Mouse (Mus musculus) embryonic facial prominence, embryonic 14.5 days (tissue): ENCODE data around the gene Hps4. TPM values are rescaled to one million over a fixed set of nuclear protein-coding genes. Genes with fewer than 3 reads are reported as not detected.
"Not testable (repeated sequence)": the region's sequence is repeated elsewhere in the genome, so short reads cannot be mapped to it uniquely, and the experiment has no call there.

Source experiments
- ATAC-seq: fragments of 200-750 bp; cut with Nextera tagmentation; 2 replicates; pipeline ENCODE4 v1.8.0; 2017; ENCODE audit warnings: low read depth, moderate number of reproducible peaks, moderate TSS enrichment
- DNase-seq: peaks from one replicate; pipeline ENCODE4 v3.0.0-alpha.2; 2015; ENCODE audit warnings: low spot score
- H3K27ac ChIP-seq: fragments of 300-500 bp; sonication (generic); replicated peaks from 2 replicates; pipeline ENCODE4 v1.5.1; 2014; ENCODE audit warnings: low read depth, mild to moderate bottlenecking, low read length, moderate library complexity
- H3K27me3 ChIP-seq: fragments of 300-500 bp; sonication (generic); replicated peaks from 2 replicates; pipeline ENCODE4 v1.6.1; 2014; ENCODE audit warnings: low read length; ENCODE audit not compliant: control insufficient read depth, insufficient read depth
- H3K36me3 ChIP-seq: fragments of 300-500 bp; sonication (generic); 2 replicates; pipeline ENCODE4 v1.6.1; 2014; ENCODE audit warnings: low read length, mixed read lengths; ENCODE audit not compliant: control insufficient read depth, insufficient read depth
- H3K4me1 ChIP-seq: fragments of 300-500 bp; sonication (generic); 2 replicates; pipeline ENCODE4 v1.6.1; 2014; ENCODE audit warnings: antibody characterized with exemption, low read length; ENCODE audit not compliant: control insufficient read depth, insufficient read depth
- H3K4me2 ChIP-seq: fragments of 300-500 bp; sonication (generic); 2 replicates; pipeline ENCODE4 v1.6.1; 2014; ENCODE audit warnings: low read depth, mild to moderate bottlenecking, low read length, moderate library complexity, mixed read lengths
- H3K4me3 ChIP-seq: fragments of 300-500 bp; sonication (generic); 2 replicates; pipeline ENCODE4 v1.5.1; 2014; ENCODE audit warnings: low read depth, mild to moderate bottlenecking, low read length
- H3K9ac ChIP-seq: fragments of 300-500 bp; sonication (generic); 2 replicates; pipeline ENCODE4 v1.6.1; 2014; ENCODE audit warnings: low read depth, mild to moderate bottlenecking, low read length, moderate library complexity, mixed read lengths
- H3K9me3 ChIP-seq: fragments of 300-500 bp; sonication (generic); 2 replicates; pipeline ENCODE4 v1.6.1; 2016; ENCODE audit warnings: low read length; ENCODE audit not compliant: control insufficient read depth
- WGBS: fragments of 180-500 bp; shearing (Covaris S2); extraction: QIAGEN DNeasy Blood & Tissue Kit; methylation state at CpG from one replicate; pipeline ENCODE4 v1.1.7; 2014; 5-methylcytosine and 5-hydroxymethylcytosine counted together
- polyA plus RNA-seq: library from polyadenylated mRNA; unstranded; fragments of >200 nt; fragmentation: Nextera tagmentation; extraction: Ambion mirVana; gene quantifications from 2 replicates; pipeline ENCODE4 v1.2.1, GENCODE M21; 2014

Hps4 gene
- polyA plus RNA-seq, 1 experiment from 2014 or later = 31.6 TPM

DNA sequence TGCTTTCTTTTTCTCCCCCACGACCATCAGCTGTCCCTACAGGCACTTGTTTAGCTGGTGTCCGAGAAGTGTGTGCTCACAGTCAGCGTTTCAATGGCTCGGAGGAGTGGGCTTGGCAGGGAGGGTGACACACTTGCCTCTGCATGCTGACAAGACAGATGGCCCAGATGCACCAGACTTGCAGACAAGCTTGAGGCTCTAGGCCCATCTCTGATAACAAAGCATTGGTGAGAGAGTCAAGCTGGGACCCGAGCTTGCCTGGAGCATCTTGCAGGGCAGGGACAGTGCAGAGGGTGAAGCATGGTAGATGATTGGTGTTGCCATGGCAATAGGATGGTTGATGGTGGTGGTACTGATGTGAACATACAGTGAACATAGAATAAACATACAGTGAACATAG, 66.4 kb downstream of the Hps4 start:
- Histone ChIP-seq H3K9me3 (peaks cover 8% of the 10 kb centered on the region; the same call in 1 of the 2 replicates), H3K36me3 (no peaks in the 10 kb centered on the region), H3K4me3 (no peak overlapping the region), H3K4me1 (peaks cover 10% of the 10 kb centered on the region), H3K27ac (no peak overlapping the region), H3K27me3 (no peaks in the 10 kb centered on the region), H3K4me2 (no peak overlapping the region), H3K9ac (no peak overlapping the region)
- 64% methylated on average over 5 of the region's 5 CpGs for WGBS
- ATAC-seq (no peak), DNase-seq (no peak)

DNA sequence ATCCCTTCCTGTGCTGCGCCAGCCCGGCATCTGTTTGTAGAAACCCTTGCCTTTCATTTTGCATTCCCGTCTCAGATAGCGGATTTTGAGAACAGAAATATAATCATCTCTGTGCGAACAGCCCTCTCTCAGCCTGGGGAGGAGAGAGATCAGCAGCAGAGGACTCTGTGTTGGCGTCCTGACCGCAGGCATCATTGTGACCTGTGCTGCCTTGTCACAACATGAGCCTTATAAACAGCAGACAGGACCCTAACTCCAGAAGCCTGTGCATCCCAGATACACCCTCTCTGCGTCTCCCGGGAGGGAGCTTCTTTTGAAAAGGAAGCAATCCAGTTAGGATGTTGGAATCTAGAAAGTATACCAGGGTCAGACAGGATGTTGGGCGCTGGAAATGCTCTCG, 68.2 kb downstream of the Hps4 start:
- ATAC-seq = no peak
- Histone ChIP-seq H3K4me1 (peaks cover 10% of the 10 kb centered on the region), H3K4me3 (no peak overlapping the region), H3K36me3 (no peaks in the 10 kb centered on the region), H3K4me2 (peak overlapping the region; percentile 40), H3K9me3 (peaks cover 8% of the 10 kb centered on the region; the same call in 1 of the 2 replicates), H3K27me3 (0 out of 2 replicates have a peak, but pooled peaks cover under 1% of the 10 kb centered on the region), H3K9ac (no peak overlapping the region; the same call in 1 of the 2 replicates), H3K27ac (peak overlapping the region; percentile 17; the same call in 1 of the 2 replicates)
- DNase-seq = no peak
- 22% methylated on average over 11 of the region's 11 CpGs for WGBS

DNA sequence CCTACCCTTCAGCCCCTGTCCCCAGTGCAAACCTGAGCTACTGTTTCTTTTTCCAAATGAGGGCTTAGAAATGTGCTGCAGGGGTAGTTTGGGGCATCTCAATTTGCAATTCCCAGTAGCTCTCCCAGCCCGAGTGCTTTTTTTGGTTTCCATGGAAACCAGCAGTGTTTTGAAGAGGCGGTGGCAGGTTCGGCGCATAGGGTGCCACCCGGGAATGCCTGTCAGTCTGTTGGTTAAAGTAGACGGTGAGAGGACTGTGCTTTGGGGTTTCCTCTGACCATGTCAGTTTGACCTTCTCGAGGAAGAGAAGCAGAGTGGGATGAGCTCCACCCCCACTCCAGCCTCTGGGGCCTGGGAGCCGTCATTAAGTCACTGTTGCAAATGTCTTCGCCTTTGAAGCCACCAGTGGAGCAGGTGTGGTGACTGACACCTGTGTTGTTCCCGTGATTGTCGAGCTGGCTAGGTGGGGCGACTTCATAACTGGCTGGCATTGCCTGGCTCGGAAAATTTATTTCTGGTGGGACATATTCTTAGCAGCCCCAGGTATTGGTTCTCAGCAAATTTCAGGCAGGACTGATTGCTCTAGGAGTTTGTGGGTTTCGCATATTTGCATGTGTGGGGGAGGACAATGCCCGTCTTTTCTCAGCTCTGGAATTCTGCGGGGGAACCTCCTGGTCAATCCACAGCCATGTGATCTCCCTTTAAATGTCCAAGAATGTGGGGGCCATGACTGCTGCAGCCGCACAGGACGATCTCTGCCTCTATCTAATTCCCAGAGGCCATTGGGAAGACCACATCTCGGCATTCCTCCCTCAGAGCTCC, 68.8 kb downstream of the Hps4 start:
- ATAC-seq = peak; percentile 56
- 11% methylated on average over 19 of the region's 19 CpGs for WGBS
- peak overlapping the region; percentile 14; the same call in 1 of the 2 replicates for H3K9ac ChIP-seq

DNA sequence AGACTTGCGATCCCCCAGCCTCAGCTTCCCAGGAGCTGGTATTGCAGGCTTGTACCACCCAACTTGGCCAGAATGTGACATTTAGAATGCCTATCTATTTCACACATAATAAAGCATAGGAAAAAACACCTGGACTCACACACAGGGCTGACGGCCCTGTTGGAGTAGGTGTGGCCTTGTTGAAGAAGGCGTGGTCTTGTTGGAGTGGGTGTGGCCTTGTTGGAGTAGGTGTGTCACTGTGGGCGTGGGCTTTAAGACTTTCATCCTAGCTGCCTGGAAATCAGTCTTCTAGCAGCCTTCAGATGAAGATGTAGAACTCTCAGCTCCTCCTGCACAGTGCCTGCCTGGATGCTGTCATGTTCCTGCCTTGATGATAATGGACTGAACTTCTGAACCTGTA, 69.9 kb downstream of the Hps4 start:
- H3K9me3 ChIP-seq, H3K36me3 ChIP-seq, DNase-seq, H3K4me2 ChIP-seq, H3K27ac ChIP-seq, ATAC-seq, H3K4me3 ChIP-seq, H3K9ac ChIP-seq, H3K27me3 ChIP-seq: not testable (repeated sequence)
- H3K4me1 ChIP-seq = peaks cover 10% of the 10 kb centered on the region
- 79% methylated on average over 4 of the region's 4 CpGs for WGBS

More for the DNA sequence above, 68.8 kb downstream of the Hps4 start:
- peak; percentile 54 for DNase-seq
- Histone ChIP-seq H3K9me3 (peaks cover 8% of the 10 kb centered on the region; the same call in 1 of the 2 replicates), H3K4me3 (no peak overlapping the region), H3K36me3 (no peaks in the 10 kb centered on the region), H3K27me3 (0 out of 2 replicates have a peak, but pooled peaks cover 3% of the 10 kb centered on the region), H3K4me2 (peak overlapping the region; percentile 40), H3K27ac (no peak overlapping the region), H3K4me1 (peaks cover 10% of the 10 kb centered on the region)

DNA sequence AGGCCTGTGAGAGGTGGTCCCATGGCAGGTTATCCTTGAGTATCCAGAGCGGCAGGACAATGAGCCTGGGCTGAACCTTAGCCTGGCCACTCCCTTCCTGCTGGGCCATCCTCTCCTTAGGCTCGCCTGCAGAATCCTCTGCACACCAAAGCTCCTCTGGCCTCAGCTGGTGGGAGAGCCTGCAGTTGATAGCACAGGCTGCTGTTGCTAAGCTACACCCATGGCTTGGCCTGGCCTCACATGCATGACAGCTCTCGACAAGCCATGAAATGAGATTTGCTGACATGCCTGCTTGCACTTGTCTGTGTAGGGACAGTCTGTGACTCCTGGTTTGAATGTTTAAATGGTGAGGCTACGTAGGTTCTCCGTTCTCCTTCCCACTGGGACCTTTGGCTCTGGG, 73.8 kb downstream of the Hps4 start:
- Histone ChIP-seq H3K27me3 (0 out of 2 replicates have a peak, but pooled peaks cover 6% of the 10 kb centered on the region), H3K4me3 (no peak overlapping the region), H3K4me2 (no peak overlapping the region), H3K9ac (no peak overlapping the region), H3K36me3 (no peaks in the 10 kb centered on the region), H3K9me3 (peaks cover 8% of the 10 kb centered on the region; the same call in 1 of the 2 replicates), H3K27ac (no peak overlapping the region), H3K4me1 (peaks cover 4% of the 10 kb centered on the region)
- WGBS = 51% methylated on average over 5 of the region's 5 CpGs
- no peak for ATAC-seq
- no peak for DNase-seq

DNA sequence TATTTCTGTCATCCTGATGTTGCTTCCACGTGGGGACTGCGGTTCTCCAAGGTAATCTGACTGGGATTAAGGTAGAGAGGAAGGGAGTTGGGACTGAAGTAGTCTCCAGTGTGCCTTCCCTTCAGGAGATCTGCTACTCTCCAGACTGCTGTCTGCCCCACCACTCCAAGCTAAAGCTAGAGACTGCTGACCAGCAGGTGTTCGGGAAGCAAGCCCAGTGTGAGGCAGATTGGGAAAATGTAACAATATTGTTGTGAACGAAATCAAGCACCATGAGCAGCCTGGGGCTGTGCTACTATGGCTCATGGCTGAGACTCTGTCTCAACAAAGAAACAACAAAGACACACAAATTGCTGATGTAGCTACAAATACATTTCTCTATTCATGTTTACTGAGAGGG, 75.1 kb downstream of the Hps4 start:
- no peak for DNase-seq
- 0 out of 2 replicates have a peak, but pooled peaks cover 6% of the 10 kb centered on the region for H3K27me3 ChIP-seq
- no peak overlapping the region for H3K4me3 ChIP-seq
- no peak overlapping the region for H3K4me2 ChIP-seq
- H3K4me1 ChIP-seq = no peaks in the 10 kb centered on the region
- H3K27ac ChIP-seq = no peak overlapping the region
- no peak overlapping the region for H3K9ac ChIP-seq
- ATAC-seq = no peak
- peaks cover 8% of the 10 kb centered on the region; the same call in 1 of the 2 replicates for H3K9me3 ChIP-seq
- WGBS = 51% methylated on average over 4 of the region's 4 CpGs
- H3K36me3 ChIP-seq = no peaks in the 10 kb centered on the region

DNA sequence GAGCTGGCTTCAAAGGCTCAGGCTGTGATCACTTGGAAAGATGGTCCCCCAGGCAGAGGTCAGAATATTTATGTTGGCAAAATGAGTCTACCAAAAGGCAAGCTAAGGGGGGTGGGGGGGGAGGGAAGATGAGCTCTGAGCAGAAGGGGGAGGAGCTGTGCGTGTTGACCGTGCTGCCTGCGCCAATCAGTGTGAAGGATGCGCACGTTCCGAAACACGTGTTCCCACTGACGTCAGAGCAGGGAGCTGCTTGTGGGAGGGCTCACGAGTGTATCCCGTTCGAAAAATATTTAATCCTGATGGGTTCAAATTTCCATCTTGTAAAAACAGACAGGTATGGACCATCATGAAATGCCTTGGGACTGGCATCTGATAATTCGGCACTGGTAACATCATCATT, 76.7 kb downstream of the Hps4 start:
- H3K9ac ChIP-seq = no peak overlapping the region
- peak; percentile 34 for DNase-seq
- H3K36me3 ChIP-seq = no peaks in the 10 kb centered on the region
- H3K27ac ChIP-seq = no peak overlapping the region
- no peaks in the 10 kb centered on the region for H3K4me1 ChIP-seq
- peak; percentile 50; the same call in 1 of the 2 replicates for ATAC-seq
- 0 out of 2 replicates have a peak, but pooled peaks cover 6% of the 10 kb centered on the region for H3K27me3 ChIP-seq
- no peak overlapping the region for H3K4me3 ChIP-seq
- WGBS = 34% methylated on average over 12 of the region's 12 CpGs
- no peaks in the 10 kb centered on the region for H3K9me3 ChIP-seq
- no peak overlapping the region for H3K4me2 ChIP-seq

DNA sequence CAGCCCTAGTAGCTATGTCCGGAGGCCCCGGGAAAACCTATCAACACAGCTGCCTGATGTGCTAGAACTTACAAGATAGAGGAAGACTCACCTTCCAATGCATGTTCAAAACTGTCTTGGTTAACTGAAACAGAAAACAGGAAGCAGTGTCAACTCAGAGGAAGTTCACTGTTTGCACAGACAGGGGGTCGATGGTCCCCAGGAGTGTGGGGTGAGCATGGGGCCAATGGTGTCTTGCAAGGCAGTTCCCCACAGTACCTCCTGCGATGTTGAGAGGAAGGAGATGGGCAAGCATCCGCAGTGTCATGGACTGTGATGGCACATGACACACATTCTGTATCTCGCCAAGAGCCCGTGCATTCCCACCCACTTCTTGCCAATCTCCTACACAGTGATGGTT, 83.8 kb downstream of the Hps4 start:
- no peak overlapping the region for H3K27ac ChIP-seq
- H3K36me3 ChIP-seq = no peaks in the 10 kb centered on the region
- no peak overlapping the region for H3K4me3 ChIP-seq
- no peaks in the 10 kb centered on the region for H3K9me3 ChIP-seq
- no peak overlapping the region for H3K4me2 ChIP-seq
- H3K27me3 ChIP-seq = 0 out of 2 replicates have a peak, but pooled peaks cover 8% of the 10 kb centered on the region
- WGBS = 75% methylated on average over 7 of the region's 7 CpGs
- no peaks in the 10 kb centered on the region for H3K4me1 ChIP-seq
- DNase-seq (no peak), ATAC-seq (no peak)
- no peak overlapping the region for H3K9ac ChIP-seq
